Mouse (Mus musculus) spleen, adult 2 months (tissue): Measurements from ENCODE around the gene Spint5.

ENCODE experiments used
- CTCF ChIP-seq: fragments of 200-500 bp; IDR thresholded peaks from 2 replicates; pipeline ENCODE4 v1.5.1; 2011; ENCODE audit warnings: mild to moderate bottlenecking, inconsistent platforms; ENCODE audit not compliant: insufficient read depth, insufficient read length, insufficient replicate concordance; ENCODE audit errors: extremely low read depth
- POLR2A ChIP-seq: fragments of 200-500 bp; IDR thresholded peaks from 2 replicates; pipeline ENCODE4 v1.6.1; 2011; ENCODE audit warnings: low read depth, low read length, inconsistent platforms

DNA sequence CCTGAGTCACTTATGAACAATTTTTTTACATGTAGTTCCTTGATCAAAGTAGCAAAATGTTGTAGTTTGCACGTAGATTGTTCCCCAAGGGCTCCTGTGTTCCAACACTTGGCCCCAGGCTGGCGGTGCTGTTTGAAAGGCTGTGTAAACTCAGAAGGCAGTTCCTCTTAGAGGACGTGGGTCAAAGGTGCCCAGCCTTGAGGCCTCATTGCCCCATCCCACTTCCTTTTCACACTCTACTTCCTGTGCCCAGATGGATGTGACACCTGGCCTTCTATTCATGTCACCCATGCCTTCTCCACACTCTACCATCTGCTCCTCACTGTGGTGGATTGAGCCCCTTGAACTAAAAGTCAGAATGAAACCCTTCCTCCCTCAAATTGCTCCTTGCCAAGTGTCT, 35.2 kb upstream of the Spint5 start:
- TF ChIP-seq CTCF (no peak), POLR2A (no peak)
